Mouse (Mus musculus): Measurements from ENCODE around the gene Spr.

The Spr gene

GRCm38 (mm10) chr6:85132237-85132636, 5.3 kb downstream of the Spr start:
- in situ Hi-C loops (cut with MboI, MseI) = loop anchor here in 1 of 2 experiments (5.0 kb wide), 1 partner anchor 95 kb away; no protein-coding TSS in a partner anchor

DNA sequence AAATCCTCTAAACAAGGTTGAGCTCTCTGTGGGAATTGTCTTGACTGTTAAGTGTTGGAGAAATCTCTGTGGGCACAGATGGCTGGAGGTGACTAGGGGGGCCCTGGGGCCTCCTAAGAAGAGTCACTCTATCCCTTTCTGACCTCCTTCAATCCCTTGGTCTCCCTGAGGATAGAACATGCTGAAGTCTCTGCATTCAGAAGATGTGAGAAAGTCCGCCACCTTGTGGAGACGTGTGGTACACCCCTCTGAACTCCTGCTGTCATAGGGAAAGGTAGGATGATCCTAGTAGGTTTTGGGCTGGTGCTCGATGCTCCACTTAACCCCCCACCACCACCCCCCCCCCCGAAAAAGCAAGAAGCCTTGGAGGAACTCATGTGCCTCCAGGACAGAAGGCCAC, 5.9 kb downstream of the Spr start:
- in situ Hi-C loops (cut with MboI, MseI) = loop anchor here in 1 of 2 experiments (5.0 kb wide), 1 partner anchor 94 kb away; no protein-coding TSS in a partner anchor

GRCm38 (mm10) chr6:85117545-85118511, 19.7 kb downstream of the Spr start:
- in situ Hi-C loops (cut with MboI, MseI) = loop anchor here in 1 of 2 experiments (5.0 kb wide), 1 partner anchor 206 kb away; no protein-coding TSS in a partner anchor

GRCm38 (mm10) chr6:85105033-85105615, 32.4 kb downstream of the Spr start:
- in situ Hi-C loops (cut with MboI, MseI) = loop anchor here in 1 of 2 experiments (10.0 kb wide), 1 partner anchor 690 kb away; no protein-coding TSS in a partner anchor

DNA sequence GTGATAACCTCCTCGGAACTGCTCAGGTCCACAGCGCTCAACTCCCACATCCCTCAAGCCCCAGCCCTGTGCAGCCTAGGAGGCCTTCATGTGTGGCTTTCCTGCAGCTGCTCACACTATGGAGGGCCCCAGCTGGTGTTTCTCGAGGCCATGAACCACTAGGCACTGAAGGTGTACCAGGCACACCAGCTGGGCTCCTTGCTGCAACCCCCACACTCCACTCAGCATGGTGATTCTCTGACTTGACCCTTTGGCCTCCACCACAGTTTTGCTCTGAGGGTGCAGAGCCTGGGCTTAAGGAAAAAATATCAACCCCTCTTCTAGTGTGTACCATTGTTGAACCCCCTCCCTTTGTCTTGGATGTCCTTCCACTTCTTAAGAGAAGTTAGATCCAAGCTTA, 34.2 kb downstream of the Spr start:
- in situ Hi-C loops (cut with MboI, MseI) = loop anchor here in 1 of 2 experiments (10.0 kb wide), 1 partner anchor 689 kb away; no protein-coding TSS in a partner anchor

DNA sequence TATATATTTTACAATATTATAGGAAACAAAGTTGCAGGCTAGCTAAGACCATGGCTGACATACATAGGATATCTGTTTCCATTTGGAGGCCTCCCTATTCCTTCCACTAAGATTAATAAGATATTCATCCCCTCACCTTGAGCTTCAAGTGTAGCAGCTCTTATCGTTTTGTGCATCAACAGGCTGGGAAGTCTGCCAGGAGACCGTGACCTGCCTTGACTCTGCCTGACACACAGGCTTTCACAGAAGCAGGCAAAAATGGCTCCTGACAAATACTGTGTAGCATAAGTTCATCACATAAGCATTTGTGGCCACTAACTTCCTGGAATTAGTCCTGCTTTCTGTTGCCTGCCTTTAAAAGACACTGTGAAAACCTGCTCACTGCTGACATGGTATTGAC, 41.1 kb downstream of the Spr start:
- in situ Hi-C loops (cut with MboI, MseI) = no loop called here

DNA sequence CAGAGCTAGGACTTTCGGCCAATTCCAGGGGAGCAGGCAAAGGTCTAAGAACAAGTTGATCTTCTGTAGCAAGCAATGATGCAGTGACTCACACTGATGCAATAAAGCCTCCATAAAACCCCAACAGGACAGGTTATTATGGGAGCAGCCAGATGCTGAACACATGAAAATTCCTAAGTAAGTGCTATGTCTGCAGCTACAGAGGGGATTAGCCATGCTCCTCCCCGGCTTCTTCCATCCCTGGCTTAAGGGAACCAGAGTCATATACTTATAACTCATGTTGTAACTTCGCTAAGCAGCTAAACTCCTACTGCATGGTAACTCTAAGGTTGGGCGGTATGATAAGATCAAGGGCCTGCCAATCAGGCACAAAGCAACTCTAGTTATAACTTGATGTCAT, 50.1 kb downstream of the Spr start:
- in situ Hi-C loops (cut with MboI, MseI) = no loop called here

- in situ Hi-C loops (cut with MboI, MseI) = no loop called here
These were observed 50.9 kb downstream of the Spr start for GRCm38 (mm10) chr6:85086645-85087044.
